Mouse (Mus musculus): ENCODE measurements at regions not wholly inside any gene's neighbourhood (a gene's known extent, or its start where the extent isn't known, plus 50 kb on each side); places are given as distances from the start of the nearest gene placed in this dataset.

- H3K36me3 ChIP-seq (ENCODE audit: control insufficient read depth, insufficient read depth, low read length), result no peaks in the 10 kb centered on the region
- WGBS, result 29% methylated on average over 11 of the region's 11 CpGs
- no peak overlapping the region for H3K4me3 ChIP-seq (replicated peaks; ENCODE audit: low read depth, low read length)
- H3K4me2 ChIP-seq (ENCODE audit: low read length), result no peak overlapping the region
- H3K9ac ChIP-seq (replicated peaks; ENCODE audit: low read length), result no peak overlapping the region
- H3K4me1 ChIP-seq (ENCODE audit: control insufficient read depth, insufficient read depth, low read length), result peaks cover 4% of the 10 kb centered on the region; the same call in 1 of the 2 replicates
- ATAC-seq (ENCODE audit: low FRiP score, low TSS enrichment), result peak; percentile 17; the same call in 1 of the 2 replicates
- DNase-seq, result peak; percentile 52
- peak overlapping the region; percentile 68 for H3K27ac ChIP-seq (replicated peaks; ENCODE audit: low read depth, low read length)
- no peaks in the 10 kb centered on the region for H3K9me3 ChIP-seq (ENCODE audit: control insufficient read depth, low read length)
- H3K27me3 ChIP-seq (ENCODE audit: control insufficient read depth, insufficient read depth, low read length), result no peaks in the 10 kb centered on the region
These were observed 597.8 kb downstream of the Vrk1 start for GRCm38 (mm10) chr12:106607655-106608337.

GRCm38 (mm10) chr12:106618684-106619083 lies 608.7 kb downstream of the Vrk1 start:
- WGBS, result 97% methylated on average over 6 of the region's 6 CpGs
- no peaks in the 10 kb centered on the region for H3K27me3 ChIP-seq (ENCODE audit: control insufficient read depth, insufficient read depth, low read length)
- no peak overlapping the region for H3K27ac ChIP-seq (replicated peaks; ENCODE audit: low read depth, low read length)
- no peak for ATAC-seq (ENCODE audit: low FRiP score, low TSS enrichment)
- no peak overlapping the region for H3K4me3 ChIP-seq (replicated peaks; ENCODE audit: low read depth, low read length)
- DNase-seq, result no peak
- no peaks in the 10 kb centered on the region for H3K36me3 ChIP-seq (ENCODE audit: control insufficient read depth, insufficient read depth, low read length)
- no peaks in the 10 kb centered on the region for H3K9me3 ChIP-seq (ENCODE audit: control insufficient read depth, low read length)
- no peaks in the 10 kb centered on the region for H3K4me1 ChIP-seq (ENCODE audit: control insufficient read depth, insufficient read depth, low read length)
- H3K4me2 ChIP-seq (ENCODE audit: low read length), result no peak overlapping the region
- no peak overlapping the region for H3K9ac ChIP-seq (replicated peaks; ENCODE audit: low read length)

- Histone ChIP-seq H3K36me3 (ENCODE audit: control insufficient read depth, insufficient read depth, low read length) (no peaks in the 10 kb centered on the region), H3K9ac (replicated peaks; ENCODE audit: low read length) (peak overlapping the region; percentile 29), H3K4me2 (ENCODE audit: low read length) (peak overlapping the region; percentile 37; the same call in 1 of the 2 replicates), H3K4me3 (replicated peaks; ENCODE audit: low read depth, low read length) (0 out of 2 replicates have a peak overlapping the region, but pooled peaks have one; percentile 10), H3K9me3 (ENCODE audit: control insufficient read depth, low read length) (no peaks in the 10 kb centered on the region), H3K4me1 (ENCODE audit: control insufficient read depth, insufficient read depth, low read length) (no peaks in the 10 kb centered on the region), H3K27ac (replicated peaks; ENCODE audit: low read depth, low read length) (peak overlapping the region; percentile 60), H3K27me3 (ENCODE audit: control insufficient read depth, insufficient read depth, low read length) (no peaks in the 10 kb centered on the region)
- 15% methylated on average over 15 of the region's 15 CpGs for WGBS
- no peak for ATAC-seq (ENCODE audit: low FRiP score, low TSS enrichment)
- DNase-seq, result peak; percentile 70
These were observed 616.8 kb downstream of the Vrk1 start for GRCm38 (mm10) chr12:106626786-106627185.

- DNase-seq (no peak), ATAC-seq (ENCODE audit: low FRiP score, low TSS enrichment) (no peak)
- no peaks in the 10 kb centered on the region for H3K9me3 ChIP-seq (ENCODE audit: control insufficient read depth, low read length)
- WGBS, result 88% methylated on average over 7 of the region's 7 CpGs
- no peak overlapping the region for H3K9ac ChIP-seq (replicated peaks; ENCODE audit: low read length)
- no peak overlapping the region for H3K27ac ChIP-seq (replicated peaks; ENCODE audit: low read depth, low read length)
- no peak overlapping the region for H3K4me3 ChIP-seq (replicated peaks; ENCODE audit: low read depth, low read length)
- H3K4me2 ChIP-seq (ENCODE audit: low read length), result no peak overlapping the region
- H3K4me1 ChIP-seq (ENCODE audit: control insufficient read depth, insufficient read depth, low read length), result 0 out of 2 replicates have a peak, but pooled peaks cover 2% of the 10 kb centered on the region
- H3K27me3 ChIP-seq (ENCODE audit: control insufficient read depth, insufficient read depth, low read length), result no peaks in the 10 kb centered on the region
- no peaks in the 10 kb centered on the region for H3K36me3 ChIP-seq (ENCODE audit: control insufficient read depth, insufficient read depth, low read length)
These were observed 622.5 kb downstream of the Vrk1 start for GRCm38 (mm10) chr12:106632566-106632965.

- no peaks in the 10 kb centered on the region for H3K27me3 ChIP-seq (ENCODE audit: control insufficient read depth, insufficient read depth, low read length)
- ATAC-seq (ENCODE audit: low FRiP score, low TSS enrichment) (no peak), DNase-seq (peak; percentile 68)
- WGBS, result 9% methylated on average over 8 of the region's 8 CpGs
- no peak overlapping the region for H3K4me3 ChIP-seq (replicated peaks; ENCODE audit: low read depth, low read length)
- no peak overlapping the region for H3K27ac ChIP-seq (replicated peaks; ENCODE audit: low read depth, low read length)
- H3K36me3 ChIP-seq (ENCODE audit: control insufficient read depth, insufficient read depth, low read length), result no peaks in the 10 kb centered on the region
- no peaks in the 10 kb centered on the region for H3K9me3 ChIP-seq (ENCODE audit: control insufficient read depth, low read length)
- H3K4me1 ChIP-seq (ENCODE audit: control insufficient read depth, insufficient read depth, low read length), result 0 out of 2 replicates have a peak, but pooled peaks cover 2% of the 10 kb centered on the region
- no peak overlapping the region for H3K9ac ChIP-seq (replicated peaks; ENCODE audit: low read length)
- H3K4me2 ChIP-seq (ENCODE audit: low read length), result no peak overlapping the region
These were observed 623.1 kb downstream of the Vrk1 start for GRCm38 (mm10) chr12:106633096-106633495.

GRCm38 (mm10) chr12:106658317-106658716 lies 648.3 kb downstream of the Vrk1 start:
- Histone ChIP-seq H3K4me2 (ENCODE audit: low read length) (no peak overlapping the region), H3K9me3 (ENCODE audit: control insufficient read depth, low read length) (no peaks in the 10 kb centered on the region), H3K36me3 (ENCODE audit: control insufficient read depth, insufficient read depth, low read length) (no peaks in the 10 kb centered on the region), H3K9ac (replicated peaks; ENCODE audit: low read length) (no peak overlapping the region; the same call in 1 of the 2 replicates), H3K4me1 (ENCODE audit: control insufficient read depth, insufficient read depth, low read length) (peaks cover 15% of the 10 kb centered on the region), H3K27ac (replicated peaks; ENCODE audit: low read depth, low read length) (peak overlapping the region; percentile 70), H3K4me3 (replicated peaks; ENCODE audit: low read depth, low read length) (no peak overlapping the region), H3K27me3 (ENCODE audit: control insufficient read depth, insufficient read depth, low read length) (no peaks in the 10 kb centered on the region)
- peak; percentile 66; the same call in 1 of the 2 replicates for ATAC-seq (ENCODE audit: low FRiP score, low TSS enrichment)
- DNase-seq, result peak; percentile 63
- WGBS, result 16% methylated on average over 8 of the region's 8 CpGs

GRCm38 (mm10) chr12:106673232-106673766 lies 663.3 kb downstream of the Vrk1 start:
- WGBS, result 21% methylated on average over 13 of the region's 13 CpGs
- Histone ChIP-seq H3K9me3 (ENCODE audit: control insufficient read depth, low read length) (no peaks in the 10 kb centered on the region), H3K4me1 (ENCODE audit: control insufficient read depth, insufficient read depth, low read length) (peaks cover 8% of the 10 kb centered on the region), H3K9ac (replicated peaks; ENCODE audit: low read length) (no peak overlapping the region), H3K27ac (replicated peaks; ENCODE audit: low read depth, low read length) (peak overlapping the region; percentile 33; the same call in 1 of the 2 replicates), H3K4me3 (replicated peaks; ENCODE audit: low read depth, low read length) (no peak overlapping the region), H3K36me3 (ENCODE audit: control insufficient read depth, insufficient read depth, low read length) (no peaks in the 10 kb centered on the region), H3K27me3 (ENCODE audit: control insufficient read depth, insufficient read depth, low read length) (no peaks in the 10 kb centered on the region), H3K4me2 (ENCODE audit: low read length) (peak overlapping the region; percentile 20)
- ATAC-seq (ENCODE audit: low FRiP score, low TSS enrichment) (no peak), DNase-seq (peak; percentile 77)

GRCm38 (mm10) chr12:106674741-106675140 lies 664.7 kb downstream of the Vrk1 start:
- H3K36me3 ChIP-seq (ENCODE audit: control insufficient read depth, insufficient read depth, low read length), result no peaks in the 10 kb centered on the region
- no peaks in the 10 kb centered on the region for H3K27me3 ChIP-seq (ENCODE audit: control insufficient read depth, insufficient read depth, low read length)
- H3K9me3 ChIP-seq (ENCODE audit: control insufficient read depth, low read length), result no peaks in the 10 kb centered on the region
- no peak overlapping the region for H3K4me3 ChIP-seq (replicated peaks; ENCODE audit: low read depth, low read length)
- ATAC-seq (ENCODE audit: low FRiP score, low TSS enrichment) (no peak), DNase-seq (no peak)
- peaks cover 8% of the 10 kb centered on the region for H3K4me1 ChIP-seq (ENCODE audit: control insufficient read depth, insufficient read depth, low read length)
- no peak overlapping the region for H3K27ac ChIP-seq (replicated peaks; ENCODE audit: low read depth, low read length)
- H3K9ac ChIP-seq (replicated peaks; ENCODE audit: low read length), result no peak overlapping the region
- no peak overlapping the region for H3K4me2 ChIP-seq (ENCODE audit: low read length)
- WGBS, result 89% methylated on average over 1 of the region's 1 CpGs

- ATAC-seq (ENCODE audit: low FRiP score, low TSS enrichment) (no peak), DNase-seq (no peak)
- H3K36me3 ChIP-seq (ENCODE audit: control insufficient read depth, insufficient read depth, low read length), result no peaks in the 10 kb centered on the region
- no peaks in the 10 kb centered on the region for H3K9me3 ChIP-seq (ENCODE audit: control insufficient read depth, low read length)
- peaks cover 8% of the 10 kb centered on the region for H3K4me1 ChIP-seq (ENCODE audit: control insufficient read depth, insufficient read depth, low read length)
- 96% methylated on average over 3 of the region's 3 CpGs for WGBS
- no peak overlapping the region for H3K27ac ChIP-seq (replicated peaks; ENCODE audit: low read depth, low read length)
- H3K4me3 ChIP-seq (replicated peaks; ENCODE audit: low read depth, low read length), result no peak overlapping the region
- no peak overlapping the region for H3K4me2 ChIP-seq (ENCODE audit: low read length)
- H3K9ac ChIP-seq (replicated peaks; ENCODE audit: low read length), result no peak overlapping the region
- H3K27me3 ChIP-seq (ENCODE audit: control insufficient read depth, insufficient read depth, low read length), result no peaks in the 10 kb centered on the region
These were observed 666.1 kb downstream of the Vrk1 start for GRCm38 (mm10) chr12:106676136-106676535.

Measured in midbrain, embryonic 14.5 days (tissue).